Mouse (Mus musculus) liver, embryonic 11.5 days (tissue): ENCODE data around the gene Bcas2. TPM values are rescaled to one million over a fixed set of nuclear protein-coding genes. Genes with fewer than 3 reads are reported as not detected.

Source experiments
- polyA plus RNA-seq: library from polyadenylated mRNA; unstranded; fragments of >200 nt; fragmentation: Nextera tagmentation; extraction: Ambion mirVana; gene quantifications from 2 replicates; pipeline ENCODE4 v1.2.1, GENCODE M21; 2014

The Bcas2 gene
- polyA plus RNA-seq, 1 experiment from 2014 or later = 278 TPM

Other genes with a start within 250 kb of the Bcas2 start
- 0.12 and 0.19 TPM in 2 replicates for gene Sycp1, start 235.6 kb upstream of the Bcas2 start, polyA plus RNA-seq
- 18.3 and 21.9 TPM in 2 replicates for gene Nr1h5, start 207.5 kb upstream of the Bcas2 start, polyA plus RNA-seq
- gene Sike1, start 175.9 kb upstream of the Bcas2 start, polyA plus RNA-seq = 40.5 and 42.9 TPM in 2 replicates
- 254 and 288 TPM in 2 replicates for gene Csde1, start 151.2 kb upstream of the Bcas2 start, polyA plus RNA-seq
- 102 and 112 TPM in 2 replicates for gene Nras, start 113.4 kb upstream of the Bcas2 start, polyA plus RNA-seq
- gene Ampd1, start 97.6 kb upstream of the Bcas2 start, polyA plus RNA-seq = 0.40 and 0.53 TPM in 2 replicates
- gene Dennd2c, start 69.1 kb upstream of the Bcas2 start, polyA plus RNA-seq = 8.2 and 8.8 TPM in 2 replicates
- gene Trim33, start 107.6 kb downstream of the Bcas2 start, polyA plus RNA-seq = 22.1 and 22.7 TPM in 2 replicates